Mouse (Mus musculus): Measurements from ENCODE around the gene Epas1.

DNA sequence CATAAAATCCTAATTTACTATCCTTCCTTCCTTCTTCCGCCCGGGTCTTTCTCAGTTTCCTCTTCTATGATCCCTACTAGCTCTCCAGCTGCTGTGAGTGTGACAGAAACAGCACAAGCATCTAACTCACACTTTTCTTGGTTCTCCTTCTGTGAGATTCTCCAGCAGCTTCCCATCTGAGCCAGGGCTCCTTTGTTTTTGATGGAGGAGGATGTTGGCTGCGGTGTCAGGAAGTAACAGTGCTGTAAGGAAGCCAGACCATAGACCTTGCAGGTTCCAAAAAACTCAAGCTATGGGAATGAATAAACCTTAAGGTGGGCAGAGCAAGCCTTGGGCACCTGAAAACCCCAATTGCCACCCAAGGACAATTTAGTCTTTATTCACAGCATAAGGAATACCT, 48.3 kb upstream of the Epas1 start:
- TF ChIP-seq CTCF (IDR thresholded peaks at IDR 0.05; ENCODE audit: low read depth, low read length): no peak
- no peak for TF ChIP-seq EP300 (IDR thresholded peaks at IDR 0.05; ENCODE audit: insufficient read depth, low read depth, low read length)

Data from ES-Bruce4 (cell line).